Mouse (Mus musculus): ENCODE measurements around the gene Tdp2. TPM values are rescaled to one million over a fixed set of nuclear protein-coding genes. Genes with fewer than 3 reads are reported as not detected.

The Tdp2 gene
- total and polyA plus RNA-seq, 3 experiments: 37.4 to 96.6 (median 44.5) TPM

GRCm38 (mm10) chr13:24889554-24889953, 58.1 kb downstream of the Tdp2 start:
- in situ Hi-C loops (cut with MboI; ENCODE audit: low pct_ligation_motif_present, low pct_unique_long_range_greater_than_20kb, low sequenced_read_pairs) (no loop called here), dilution Hi-C loops (cut with MboI; ENCODE audit: extremely low pct_ligation_motif_present, extremely low pct_unique_long_range_greater_than_20kb, low sequenced_read_pairs) (no loop called here)
- H3K4me2 ChIP-seq (ENCODE audit: insufficient read depth, low read depth, poor library complexity, severe bottlenecking): no peak overlapping the region
- DNase-seq (ENCODE audit: extremely low read depth): no peak
- no peaks in the 10 kb centered on the region for H3K27me3 ChIP-seq (replicated peaks)
- no peak overlapping the region for H3K9ac ChIP-seq (ENCODE audit: insufficient read depth, low read depth)
- H3K9me3 ChIP-seq (replicated peaks; ENCODE audit: low read length): peaks cover 2% of the 10 kb centered on the region
- H3K79me2 ChIP-seq (replicated peaks; ENCODE audit: control insufficient read depth, extremely low read depth, insufficient read depth, poor library complexity, severe bottlenecking): no peaks in the 10 kb centered on the region
- H3K4me1 ChIP-seq (ENCODE audit: control insufficient read depth in 1 of 2, insufficient read depth in 2 of 2): no peaks in the 10 kb centered on the region
- TF ChIP-seq SMC3 (IDR thresholded peaks at IDR 0.05; ENCODE audit: low read depth, low read length) (no peak), MAFK (IDR thresholded peaks at IDR 0.05; ENCODE audit: insufficient replicate concordance, low read length) (no peak), GABPA (IDR thresholded peaks at IDR 0.05; ENCODE audit: insufficient replicate concordance, low read depth, low read length) (no peak), CHD1 (IDR thresholded peaks at IDR 0.05; ENCODE audit: low read depth, low read length) (no peak), POLR2A (IDR thresholded peaks at IDR 0.05; ENCODE audit: low read depth, low read length) (no peak), KAT2A (IDR thresholded peaks at IDR 0.05; ENCODE audit: insufficient replicate concordance, low read length) (no peak), EP300 (IDR thresholded peaks at IDR 0.05; ENCODE audit: low read length) (no peak), MAZ (IDR thresholded peaks at IDR 0.05; ENCODE audit: low read depth, low read length) (no peak), ZC3H11A (IDR thresholded peaks at IDR 0.05; ENCODE audit: low read depth, low read length) (no peak), BHLHE40 (IDR thresholded peaks at IDR 0.05; ENCODE audit: low read depth, low read length) (no peak), RCOR1 (conservative IDR thresholded peaks at IDR 0.05; ENCODE audit: low read depth, low read length) (no peak), ZMIZ1 (IDR thresholded peaks at IDR 0.05; ENCODE audit: low read depth, low read length) (no peak), TCF12 (IDR thresholded peaks at IDR 0.05; ENCODE audit: low read depth, low read length) (no peak)
- no peaks in the 10 kb centered on the region for H3K36me3 ChIP-seq (replicated peaks in 1 of 2; ENCODE audit: control insufficient read depth in 1 of 2, insufficient read depth in 1 of 2, low read length in 1 of 2)
- no peak overlapping the region for H3K4me3 ChIP-seq (replicated peaks in 1 of 3; ENCODE audit: low read depth in 2 of 3, low read length in 2 of 3, poor library complexity in 1 of 3)
- H3K27ac ChIP-seq (ENCODE audit: insufficient read depth, low read depth): no peak overlapping the region

Other genes with a start within 250 kb of the Tdp2 start
- gene Ripor2, start 249.5 kb upstream of the Tdp2 start, total RNA-seq (2012; rRNA removed): 7.1 and 8.6 TPM in 2 replicates
- 9.3 and 10.0 TPM in 2 replicates for gene Ripor2, start 249.5 kb upstream of the Tdp2 start, total RNA-seq (2014; rRNA removed)
- gene Ripor2, start 249.5 kb upstream of the Tdp2 start, polyA plus RNA-seq (2012; ENCODE audit: insufficient read length, low read depth): 9.5 and 10.9 TPM in 2 replicates
- gene Armh2, start 90.4 kb upstream of the Tdp2 start, total RNA-seq (2012; rRNA removed): not detected in 2 replicates
- gene Armh2, start 90.4 kb upstream of the Tdp2 start, total RNA-seq (2014; rRNA removed): not detected in 2 replicates
- gene Armh2, start 90.4 kb upstream of the Tdp2 start, polyA plus RNA-seq (2012; ENCODE audit: insufficient read length, low read depth): not detected in 2 replicates
- 117 and 138 TPM in 2 replicates for gene Gmnn, start 69.8 kb upstream of the Tdp2 start, total RNA-seq (2012; rRNA removed)
- 166 and 191 TPM in 2 replicates for gene Gmnn, start 69.8 kb upstream of the Tdp2 start, total RNA-seq (2014; rRNA removed)
- gene Gmnn, start 69.8 kb upstream of the Tdp2 start, polyA plus RNA-seq (2012; ENCODE audit: insufficient read length, low read depth): 164 and 166 TPM in 2 replicates
- gene BC005537, start 30.0 kb upstream of the Tdp2 start, total RNA-seq (2012; rRNA removed): 21.8 and 28.3 TPM in 2 replicates
- gene BC005537, start 30.0 kb upstream of the Tdp2 start, total RNA-seq (2014; rRNA removed): 37.0 and 39.0 TPM in 2 replicates
- gene BC005537, start 30.0 kb upstream of the Tdp2 start, polyA plus RNA-seq (2012; ENCODE audit: insufficient read length, low read depth): 47.5 and 47.7 TPM in 2 replicates
- gene Acot13, start 139 bp upstream of the Tdp2 start, total RNA-seq (2012; rRNA removed): 46.0 and 50.5 TPM in 2 replicates
- gene Acot13, start 139 bp upstream of the Tdp2 start, total RNA-seq (2014; rRNA removed): 36.0 and 37.1 TPM in 2 replicates
- gene Acot13, start 139 bp upstream of the Tdp2 start, polyA plus RNA-seq (2012; ENCODE audit: insufficient read length, low read depth): 45.5 and 46.7 TPM in 2 replicates
- 0.08 and 0.25 TPM in 2 replicates for gene D130043K22Rik, start 13.5 kb downstream of the Tdp2 start, total RNA-seq (2012; rRNA removed)
- 0.05 and 0.08 TPM in 2 replicates for gene D130043K22Rik, start 13.5 kb downstream of the Tdp2 start, total RNA-seq (2014; rRNA removed)
- gene D130043K22Rik, start 13.5 kb downstream of the Tdp2 start, polyA plus RNA-seq (2012; ENCODE audit: insufficient read length, low read depth): 0.04 and 0.16 TPM in 2 replicates
- gene Aldh5a1, start 106.0 kb downstream of the Tdp2 start, total RNA-seq (2012; rRNA removed): 1.6 and 2.4 TPM in 2 replicates
- 0.36 and 0.50 TPM in 2 replicates for gene Aldh5a1, start 106.0 kb downstream of the Tdp2 start, total RNA-seq (2014; rRNA removed)
- 0.93 and 1.3 TPM in 2 replicates for gene Aldh5a1, start 106.0 kb downstream of the Tdp2 start, polyA plus RNA-seq (2012; ENCODE audit: insufficient read length, low read depth)
- gene Gpld1, start 111.5 kb downstream of the Tdp2 start, total RNA-seq (2012; rRNA removed): 1.0 and 1.4 TPM in 2 replicates
- gene Gpld1, start 111.5 kb downstream of the Tdp2 start, total RNA-seq (2014; rRNA removed): 0.30 and 0.34 TPM in 2 replicates
- gene Gpld1, start 111.5 kb downstream of the Tdp2 start, polyA plus RNA-seq (2012; ENCODE audit: insufficient read length, low read depth): 0.23 and 0.57 TPM in 2 replicates
- 12.6 and 15.5 TPM in 2 replicates for gene Mrs2, start 188.7 kb downstream of the Tdp2 start, total RNA-seq (2012; rRNA removed)
- gene Mrs2, start 188.7 kb downstream of the Tdp2 start, total RNA-seq (2014; rRNA removed): 12.1 TPM in 2 replicates
- gene Mrs2, start 188.7 kb downstream of the Tdp2 start, polyA plus RNA-seq (2012; ENCODE audit: insufficient read length, low read depth): 29.5 and 38.8 TPM in 2 replicates
- not detected in 2 replicates for gene Dcdc2a, start 224.3 kb downstream of the Tdp2 start, total RNA-seq (2012; rRNA removed)
- gene Dcdc2a, start 224.3 kb downstream of the Tdp2 start, total RNA-seq (2014; rRNA removed): not detected in 2 replicates
- not detected in 2 replicates for gene Dcdc2a, start 224.3 kb downstream of the Tdp2 start, polyA plus RNA-seq (2012; ENCODE audit: insufficient read length, low read depth)

All from CH12.LX (cell line).